Mouse (Mus musculus): ENCODE measurements around the gene Nsfl1c.

Nsfl1c gene

GRCm38 (mm10) chr2:151549615-151550121 is 55.7 kb downstream of the Nsfl1c start:
- WGBS, result 80% methylated on average over 3 of the region's 3 CpGs

All from cerebral cortex, adult 2 months (tissue).